Mouse (Mus musculus) lung, postnatal 10 days (tissue): ENCODE data around the gene Abcc1.

ENCODE experiments used
- DNase-seq: peaks from one replicate; pipeline ENCODE4 v3.0.0; 2021

The Abcc1 gene

GRCm38 (mm10) chr16:14361362-14362098 lies at the start of gene Abcc1:
TSS of gene Abcc1 (plus strand) at chr16:14361558.
- DNase-seq, result peak; percentile 71

DNA sequence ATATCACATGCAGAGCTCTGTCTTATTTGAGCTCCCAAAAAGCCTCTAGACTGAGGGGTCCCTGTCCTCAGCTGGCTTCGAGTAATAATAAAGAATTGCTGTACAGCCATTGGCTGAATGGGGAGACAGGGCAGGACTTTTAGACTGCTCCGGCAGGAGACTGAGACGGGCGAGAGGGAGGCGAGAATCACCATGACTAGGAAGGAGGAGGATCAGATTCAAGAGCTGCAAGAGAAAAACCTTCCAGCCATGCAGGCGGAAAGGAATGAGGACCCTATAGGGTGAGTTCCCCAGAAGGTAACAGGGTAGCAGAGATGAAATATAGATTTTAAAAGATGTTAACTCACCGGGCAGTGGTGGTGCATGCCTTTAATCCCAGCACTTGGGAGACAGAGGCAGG lies 48.4 kb upstream of the Abcc1 start:
- no peak for DNase-seq

GRCm38 (mm10) chr16:14316884-14317876 lies 44.2 kb upstream of the Abcc1 start, which contains the start of gene Fopnl:
TSS of gene Fopnl (minus strand) at chr16:14317405.
- DNase-seq, result peak; percentile 99

- no peak for DNase-seq
Measured at GRCm38 (mm10) chr16:14319681-14320080, 41.7 kb upstream of the Abcc1 start.

GRCm38 (mm10) chr16:14320494-14320893 lies 40.9 kb upstream of the Abcc1 start:
- no peak for DNase-seq

DNA sequence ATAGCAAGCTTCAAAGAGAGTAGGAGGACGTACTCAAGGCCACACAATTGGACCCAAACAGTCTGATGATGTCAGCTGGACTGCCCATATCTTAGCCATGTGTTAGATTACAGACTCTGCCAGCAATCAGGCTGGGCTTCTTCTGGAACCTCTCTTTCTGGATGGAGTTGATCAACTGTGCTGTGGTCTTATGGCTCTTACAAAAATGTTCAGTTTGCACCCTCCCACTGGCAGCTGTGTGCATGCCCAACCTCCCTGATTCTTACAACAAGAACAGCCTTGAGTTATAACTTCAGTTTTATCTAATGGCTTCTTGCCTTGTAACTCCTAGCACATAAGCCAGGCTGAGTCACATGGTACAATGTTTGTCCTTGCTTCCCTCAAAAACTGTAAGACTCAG lies 33.2 kb upstream of the Abcc1 start:
- no peak for DNase-seq

DNA sequence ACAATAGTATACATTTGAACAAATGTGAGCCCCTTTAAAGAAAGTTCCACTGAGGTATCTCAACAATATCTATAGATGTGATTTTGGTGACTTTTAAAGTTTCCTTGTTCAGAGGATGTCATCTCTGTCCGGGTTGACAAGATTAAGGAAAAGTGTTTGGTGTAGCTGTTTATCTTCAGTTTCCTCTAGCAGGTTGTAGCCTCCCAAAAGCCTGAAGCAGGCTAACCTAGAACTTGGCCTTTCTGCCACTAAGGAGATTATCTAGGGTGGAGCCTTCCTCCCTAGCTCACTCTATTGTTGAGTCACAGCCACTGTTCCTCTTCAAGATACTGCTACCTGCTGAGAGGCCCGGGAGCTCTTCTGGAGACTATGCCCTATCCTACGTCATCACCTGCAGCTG lies 16.4 kb upstream of the Abcc1 start:
- no peak for DNase-seq

DNA sequence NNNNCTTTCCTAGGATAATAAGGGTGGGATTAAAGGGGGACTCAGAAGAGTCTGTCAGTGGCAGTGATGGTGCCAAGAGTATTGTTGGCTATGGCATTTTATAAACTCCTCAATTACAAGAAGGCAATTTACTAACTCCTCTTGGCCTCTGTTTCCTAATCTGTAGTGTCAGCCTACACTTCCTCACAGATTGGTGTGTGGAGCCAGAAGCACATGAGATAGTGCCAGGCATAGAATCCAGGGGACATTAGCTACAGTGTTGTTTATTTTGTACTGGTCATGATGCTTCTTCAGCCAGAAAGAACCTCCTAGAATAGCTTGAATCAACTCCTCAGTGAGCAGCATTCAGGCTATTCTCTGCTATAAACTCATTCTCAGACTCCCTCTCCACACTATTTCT lies 9.8 kb upstream of the Abcc1 start:
- DNase-seq, result no peak

GRCm38 (mm10) chr16:14352234-14352633 lies 9.1 kb upstream of the Abcc1 start:
- no peak for DNase-seq

GRCm38 (mm10) chr16:14352663-14353062 lies 8.7 kb upstream of the Abcc1 start:
- no peak for DNase-seq

- DNase-seq, result no peak
Measured at GRCm38 (mm10) chr16:14357859-14358258, 3.5 kb upstream of the Abcc1 start.

- no peak for DNase-seq
Measured at GRCm38 (mm10) chr16:14358531-14358930, 2.8 kb upstream of the Abcc1 start.

- peak; percentile 50 for DNase-seq
Measured at GRCm38 (mm10) chr16:14360931-14361330, 427 bp upstream of the Abcc1 start.

DNA sequence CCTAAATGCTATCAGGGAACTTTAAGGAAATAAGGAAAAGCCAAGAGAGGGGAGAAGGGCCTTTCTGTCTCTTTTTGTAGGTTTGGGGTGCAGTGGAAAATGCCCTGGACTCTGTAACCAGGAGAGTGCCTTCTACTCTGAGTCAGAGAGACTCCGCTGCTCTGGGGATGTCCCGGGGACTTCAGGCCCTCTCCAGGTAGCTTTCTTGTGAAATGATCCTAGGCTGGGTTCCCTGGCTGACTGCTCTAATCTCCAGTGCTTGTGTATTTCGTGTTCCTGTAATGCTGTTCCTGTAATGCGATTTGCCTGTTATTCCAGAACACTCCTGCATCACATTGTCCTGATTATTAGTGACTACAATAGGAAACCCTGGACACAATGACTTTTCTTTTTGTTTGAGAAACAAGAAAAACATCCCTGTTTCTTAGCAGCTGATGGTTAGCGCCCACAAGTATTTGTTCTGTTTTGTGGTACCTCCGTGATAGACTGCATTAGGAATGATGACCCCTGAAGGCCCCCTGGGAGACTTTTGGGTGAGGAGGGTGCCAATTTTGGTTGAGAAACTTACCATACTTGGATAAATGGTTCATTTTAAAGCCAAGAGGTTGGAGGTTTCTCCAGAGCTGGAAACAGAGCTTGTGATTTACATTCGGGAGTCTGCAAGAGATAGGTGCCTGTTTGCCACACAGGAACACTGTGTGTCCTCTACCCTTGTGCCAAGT lies 902 bp downstream of the Abcc1 start:
- no peak for DNase-seq

GRCm38 (mm10) chr16:14363496-14363895 lies 2.1 kb downstream of the Abcc1 start:
- DNase-seq, result no peak

GRCm38 (mm10) chr16:14364066-14364465 lies 2.7 kb downstream of the Abcc1 start:
- DNase-seq, result no peak

DNA sequence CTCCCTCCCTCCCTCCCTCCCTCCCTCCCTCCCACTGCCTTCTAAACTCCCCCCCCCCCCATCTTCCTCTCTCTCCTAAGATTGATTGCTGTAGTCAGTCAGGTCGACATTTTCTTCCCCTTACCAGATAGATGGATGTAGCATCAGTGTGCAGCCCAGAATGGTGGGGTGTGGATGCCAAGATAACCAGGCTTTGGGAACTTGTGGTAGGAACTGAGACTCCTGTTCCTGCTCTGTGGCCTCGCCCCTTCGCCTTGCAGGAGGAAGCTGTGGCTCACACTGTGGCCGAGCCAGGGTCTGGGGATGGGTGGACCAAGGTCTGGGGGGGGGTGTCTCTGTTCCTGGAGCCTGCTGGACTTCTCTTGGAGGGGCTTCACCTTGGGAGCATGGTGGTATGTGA lies 4.1 kb downstream of the Abcc1 start:
- DNase-seq, result no peak

DNA sequence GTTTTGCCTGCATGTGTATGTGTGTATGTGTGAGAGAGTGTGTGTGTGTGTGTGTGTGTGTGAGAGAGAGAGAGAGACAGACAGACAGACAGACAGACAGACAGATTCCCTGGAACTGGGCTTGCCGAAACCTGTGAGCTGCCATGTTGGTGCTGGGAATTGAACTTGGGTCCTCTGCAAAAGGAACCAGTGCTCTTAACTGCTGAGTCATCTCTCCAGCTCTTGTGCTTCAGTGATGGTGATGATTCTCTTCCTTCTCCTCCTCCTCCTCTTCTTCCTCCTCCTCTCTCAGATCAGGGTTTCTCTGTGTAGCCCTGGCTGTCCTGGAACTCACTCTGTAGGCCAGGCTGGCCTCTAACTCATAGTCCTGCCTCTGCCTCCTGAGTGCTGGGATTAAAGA lies 4.7 kb downstream of the Abcc1 start:
- no peak for DNase-seq

DNA sequence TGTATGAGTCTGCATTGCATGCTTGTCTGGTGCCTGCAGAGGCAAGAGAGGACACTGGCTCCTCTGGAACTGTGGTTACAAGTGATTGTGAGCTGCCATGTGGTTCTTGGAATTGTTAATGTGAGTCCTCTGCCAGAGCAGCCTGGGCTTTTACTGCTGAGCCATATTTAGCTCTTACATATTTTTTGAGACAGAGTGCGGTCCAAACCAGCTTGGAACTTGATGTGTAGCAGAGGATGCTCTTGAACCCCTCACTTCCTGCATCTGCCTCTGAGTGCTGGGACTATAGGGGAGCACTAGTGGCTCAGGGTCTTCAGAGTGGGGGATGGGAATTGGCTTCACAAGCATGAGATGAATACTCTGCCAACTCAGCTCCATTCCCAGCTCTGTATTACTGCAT lies 10.0 kb downstream of the Abcc1 start:
- DNase-seq, result peak; percentile 50

DNA sequence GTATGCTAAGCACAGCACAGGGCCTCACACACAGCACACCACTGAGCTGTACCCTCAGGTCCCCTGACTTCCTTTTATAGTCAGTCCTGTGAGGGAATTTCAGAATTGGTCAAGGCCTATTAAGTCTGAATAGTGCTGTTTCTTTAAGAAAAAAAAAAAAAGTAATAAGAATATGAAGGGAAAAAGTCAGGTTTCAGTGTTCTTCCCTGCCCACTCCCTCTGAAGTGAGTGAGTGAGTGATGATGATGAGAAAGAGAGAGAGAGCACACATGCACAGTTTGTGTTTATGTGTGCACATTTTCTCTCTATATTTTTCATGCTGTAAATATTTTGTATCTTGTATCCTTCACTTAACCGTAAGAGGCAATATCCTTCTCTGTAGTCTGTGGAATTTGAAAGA lies 11.0 kb downstream of the Abcc1 start:
- DNase-seq, result no peak

DNA sequence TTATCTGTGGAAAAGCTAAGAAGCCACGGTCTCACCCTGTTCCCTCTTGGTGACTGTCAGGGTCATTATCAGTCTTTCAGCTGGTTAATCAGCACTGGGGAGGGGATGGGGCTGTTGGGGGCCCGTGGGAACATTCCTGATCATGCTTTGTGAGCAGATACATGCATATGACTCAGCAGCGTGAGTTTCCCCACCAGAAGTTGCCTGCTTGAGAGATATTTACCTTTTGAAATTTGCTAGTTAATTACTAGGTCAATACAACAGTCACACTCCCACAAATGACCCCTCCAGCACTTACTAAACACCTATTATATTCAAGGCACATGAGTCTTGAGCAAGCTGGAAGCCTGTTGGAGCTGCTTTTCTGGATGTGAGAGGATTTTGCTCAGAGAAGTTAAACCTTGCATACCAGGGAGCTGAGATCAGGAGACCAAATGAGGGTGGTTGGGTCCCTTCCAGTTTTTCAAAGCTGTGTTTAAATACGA lies 11.5 kb downstream of the Abcc1 start:
- DNase-seq, result peak; percentile 51

DNA sequence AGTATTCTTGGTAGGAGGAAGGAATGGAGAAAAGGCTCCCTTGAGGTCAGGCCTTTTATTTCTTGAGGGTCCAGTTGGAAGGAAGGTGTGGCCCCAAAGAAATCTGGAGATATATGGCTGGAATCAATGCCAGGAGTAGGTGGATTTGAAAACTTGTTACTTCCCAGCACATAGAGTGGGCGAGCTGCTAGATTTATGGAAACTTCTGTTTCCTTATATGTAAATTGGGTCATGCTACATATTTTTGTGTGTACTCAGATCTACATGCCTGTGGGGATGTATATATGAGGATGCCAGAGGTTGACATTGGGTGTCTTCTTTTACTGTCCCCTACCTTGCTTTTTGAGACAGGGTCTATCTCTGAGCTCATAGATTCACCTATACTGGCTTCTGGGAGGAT lies 14.6 kb downstream of the Abcc1 start:
- DNase-seq, result no peak

GRCm38 (mm10) chr16:14376352-14376751 lies 15.0 kb downstream of the Abcc1 start:
- no peak for DNase-seq
